Mouse (Mus musculus): ENCODE measurements around the gene Park7.
A peak's percentile ranks its signal among the peaks of the same experiment; 100 is the strongest.
"Not testable (repeated sequence)": the region's sequence is repeated elsewhere in the genome, so short reads cannot be mapped to it uniquely, and the experiment has no call there.

The Park7 gene

GRCm38 (mm10) chr4:150874416-150874815 lies 39.8 kb downstream of the Park7 start:
- not testable (repeated sequence) for DNase-seq (ENCODE audit: low spot score)

- DNase-seq (ENCODE audit: low spot score): no peak
These were observed 41.6 kb downstream of the Park7 start for GRCm38 (mm10) chr4:150872681-150873080.

- DNase-seq (ENCODE audit: low spot score): no peak
These were observed 42.0 kb downstream of the Park7 start for GRCm38 (mm10) chr4:150872139-150872651.

GRCm38 (mm10) chr4:150871392-150872138 lies 42.7 kb downstream of the Park7 start:
- DNase-seq (ENCODE audit: low spot score): no peak

GRCm38 (mm10) chr4:150870963-150871391 lies 43.3 kb downstream of the Park7 start:
- DNase-seq (ENCODE audit: low spot score): no peak

GRCm38 (mm10) chr4:150869276-150870197 lies 44.7 kb downstream of the Park7 start:
- no peak for DNase-seq (ENCODE audit: low spot score)

- no peak for DNase-seq (ENCODE audit: low spot score)
These were observed 45.4 kb downstream of the Park7 start for GRCm38 (mm10) chr4:150868859-150869258.

- DNase-seq (ENCODE audit: low spot score): no peak
These were observed 46.1 kb downstream of the Park7 start for GRCm38 (mm10) chr4:150868161-150868560.

- DNase-seq (ENCODE audit: low spot score): no peak
These were observed 47.7 kb downstream of the Park7 start for GRCm38 (mm10) chr4:150866494-150866893.

GRCm38 (mm10) chr4:150866069-150866468 lies 48.2 kb downstream of the Park7 start:
- DNase-seq (ENCODE audit: low spot score): no peak

- DNase-seq (ENCODE audit: low spot score): no peak
These were observed 48.9 kb downstream of the Park7 start for GRCm38 (mm10) chr4:150865371-150865770.

GRCm38 (mm10) chr4:150862626-150863375 lies 51.4 kb downstream of the Park7 start:
- DNase-seq (ENCODE audit: low spot score): no peak

GRCm38 (mm10) chr4:150861161-150861560 lies 53.1 kb downstream of the Park7 start:
- DNase-seq (ENCODE audit: low spot score): no peak

GRCm38 (mm10) chr4:150860526-150860925 lies 53.7 kb downstream of the Park7 start:
- DNase-seq (ENCODE audit: low spot score): no peak

GRCm38 (mm10) chr4:150855346-150855745 lies 58.9 kb downstream of the Park7 start:
- no peak for DNase-seq (ENCODE audit: low spot score)

GRCm38 (mm10) chr4:150854839-150855246 lies 59.4 kb downstream of the Park7 start:
- DNase-seq (ENCODE audit: low spot score): peak; percentile 96

GRCm38 (mm10) chr4:150853680-150854461 lies 60.4 kb downstream of the Park7 start, which contains the start of gene Errfi1:
Gene Errfi1 (plus strand): TSS chr4:150853919.
- DNase-seq (ENCODE audit: low spot score): no peak

- DNase-seq (ENCODE audit: low spot score): no peak
These were observed 61.8 kb downstream of the Park7 start for GRCm38 (mm10) chr4:150852479-150852878.

GRCm38 (mm10) chr4:150852045-150852444 lies 62.2 kb downstream of the Park7 start:
- DNase-seq (ENCODE audit: low spot score): no peak

GRCm38 (mm10) chr4:150850893-150851292 lies 63.3 kb downstream of the Park7 start:
- no peak for DNase-seq (ENCODE audit: low spot score)

- no peak for DNase-seq (ENCODE audit: low spot score)
These were observed 64.3 kb downstream of the Park7 start for GRCm38 (mm10) chr4:150849964-150850363.

All from ovary, postnatal 10 days (tissue).